Comparison of ENCODE assay signal across 8 mouse cellular contexts in the genomic region with DNA sequence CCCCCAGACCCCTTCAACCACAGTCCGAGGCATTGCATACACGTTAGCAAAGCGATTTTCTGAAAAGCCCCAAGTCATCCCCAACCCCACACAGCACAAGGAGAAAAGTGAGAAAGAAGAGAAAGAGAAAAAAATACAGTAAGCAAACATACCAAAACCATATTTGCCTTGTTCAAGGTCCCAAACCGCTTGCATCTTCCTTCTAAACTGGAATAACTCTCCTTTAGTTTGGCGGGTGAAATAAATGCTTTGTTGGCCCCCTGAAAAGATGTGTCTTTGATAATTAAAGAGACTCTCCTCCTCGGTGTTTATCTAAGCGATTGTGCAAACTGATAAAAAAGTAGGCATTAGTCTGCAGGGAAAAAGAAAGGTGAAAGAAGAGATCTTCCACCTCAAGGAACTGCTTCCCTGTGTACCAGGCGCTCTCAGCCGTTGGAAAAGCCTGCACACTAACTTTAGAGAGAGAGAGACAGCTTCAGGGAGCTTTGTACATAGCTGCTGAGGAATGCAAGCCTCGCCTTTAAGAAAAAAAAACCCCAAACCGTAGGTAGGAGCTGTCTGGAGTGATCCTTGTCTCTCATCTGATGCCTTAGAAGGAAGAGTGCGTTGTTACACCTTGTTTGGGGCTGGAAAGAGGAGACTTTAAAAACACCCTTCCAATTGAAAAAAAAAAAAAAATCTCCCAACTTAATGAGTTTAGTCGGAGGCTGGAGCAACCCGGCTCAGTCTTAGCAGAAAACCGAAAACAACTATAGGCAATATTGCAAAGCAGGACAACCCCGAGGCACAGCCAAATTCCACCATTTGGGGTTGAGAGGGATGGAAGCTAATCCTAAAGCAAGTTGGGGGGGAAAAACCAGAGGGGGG. TPM values are rescaled to one million over a fixed set of nuclear protein-coding genes. Genes with fewer than 3 reads are reported as not detected.
A peak's percentile ranks its signal among the peaks of the same experiment; 100 is the strongest.
DNase-seq lines count a peak whose midpoint lies in the region; ATAC-seq lines count a peak whose summit lies in the region.

Gene Nr2f2 (minus strand): TSS at position 795 of the 867 bp plus-strand sequence.

- peak within 1 kb of the TSS; percentile 88 for H3K9ac ChIP-seq in forebrain, embryonic 11.5 days (ENCODE audit: low read length)
- peak within 1 kb of the TSS; percentile 85 for H3K9ac ChIP-seq in midbrain, embryonic 13.5 days (replicated peaks)

- H3K36me3 ChIP-seq in forebrain, embryonic 11.5 days (ENCODE audit: control insufficient read depth, insufficient read depth, low read length) = no peaks in the 10 kb centered on the region
- H3K36me3 ChIP-seq in midbrain, embryonic 13.5 days = no peaks in the 10 kb centered on the region

- under 1% methylated on average over 16 of the region's 16 CpGs for WGBS in forebrain, embryonic 11.5 days
- under 1% methylated on average over 16 of the region's 16 CpGs for WGBS in midbrain, embryonic 13.5 days

- H3K27ac ChIP-seq in forebrain, embryonic 11.5 days (ENCODE audit: low read depth, low read length) = peak within 1 kb of the TSS; percentile 91
- peak within 1 kb of the TSS; percentile 94 for H3K27ac ChIP-seq in midbrain, embryonic 13.5 days

- ATAC-seq in forebrain, embryonic 11.5 days (replicated peaks; ENCODE audit: low FRiP score) = no peak
- ATAC-seq in midbrain, embryonic 13.5 days = no peak
- no peak for ATAC-seq in activated CD4-positive, CD25-positive, alpha-beta regulatory T cell, adult 4 months

- intact Hi-C loops in heart, postnatal 14 days (cut with DNase I) = loop anchor here (5.0 to 10.0 kb wide), 7 partner anchors 449 to 1779 kb away; no protein-coding TSS in a partner anchor

- H3K27me3 ChIP-seq in forebrain, embryonic 11.5 days (ENCODE audit: control insufficient read depth, insufficient read depth, low read length) = peaks cover 41% of the 10 kb centered on the region
- peaks cover 66% of the 10 kb centered on the region for H3K27me3 ChIP-seq in midbrain, embryonic 13.5 days

- peak within 1 kb of the TSS; percentile 79 for H3K4me3 ChIP-seq in forebrain, embryonic 11.5 days (ENCODE audit: low read depth, low read length)
- peak within 1 kb of the TSS; percentile 54 for H3K4me3 ChIP-seq in midbrain, embryonic 13.5 days (replicated peaks)

- DNase-seq in urinary bladder, postnatal 14 days (ENCODE audit: low spot score) = peak; percentile 39
- DNase-seq in urinary bladder, postnatal 4 days (ENCODE audit: low spot score in 2 of 2) = no peak
- DNase-seq in forebrain, embryonic 11.5 days (ENCODE audit: low spot score) = peak; percentile 56
- DNase-seq in heart, postnatal 14 days = no peak
- peak; percentile 53 to 71 for DNase-seq in kidney, postnatal 4 days
- no peak for DNase-seq in MN1 (ENCODE audit: low spot score)

- H3K4me2 ChIP-seq in forebrain, embryonic 11.5 days (ENCODE audit: low read depth, low read length, severe bottlenecking) = peak within 1 kb of the TSS; percentile 59
- peak within 1 kb of the TSS; percentile 59 for H3K4me2 ChIP-seq in midbrain, embryonic 13.5 days (replicated peaks)

- H3K9me3 ChIP-seq in forebrain, embryonic 11.5 days (ENCODE audit: control insufficient read depth, low read length) = no peaks in the 10 kb centered on the region
- H3K9me3 ChIP-seq in midbrain, embryonic 13.5 days = no peaks in the 10 kb centered on the region

- H3K4me1 ChIP-seq in forebrain, embryonic 11.5 days (replicated peaks; ENCODE audit: control insufficient read depth, insufficient read depth, low read length) = peaks cover 4% of the 10 kb centered on the region; the same call in 1 of the 2 replicates
- H3K4me1 ChIP-seq in midbrain, embryonic 13.5 days (replicated peaks) = peaks cover 24% of the 10 kb centered on the region

RNA-seq across cellular contexts. Expression of gene Nr2f2, which starts in this region (rescaled TPM):
- 124 and 137 TPM in 2 replicates for polyA plus RNA-seq in forebrain, embryonic 11.5 days (2014; fragmentation: Nextera tagmentation; extraction: Ambion mirVana)
- 10 to 100 TPM; 24.8 to 26.9 TPM for total RNA-seq in heart, postnatal 14 days (2021)
- polyA plus RNA-seq in midbrain, embryonic 13.5 days (2015; fragmentation: Nextera tagmentation; extraction: Ambion mirVana) = 132 and 143 TPM in 2 replicates
- polyA plus RNA-seq in activated CD4-positive, CD25-positive, alpha-beta regulatory T cell, adult 4 months (2017; shearing (Covaris generic)) = not detected

Comparison
In these comparisons a context has a peak if more than half of its experiments do, and no peak if none do; other contexts are left out.
1. RNA of gene Nr2f2 (polyA plus RNA-seq): 132 to 143 TPM in midbrain, embryonic 13.5 days and 124 to 137 TPM in forebrain, embryonic 11.5 days; not detected in activated CD4-positive, CD25-positive, alpha-beta regulatory T cell, adult 4 months; every median in the first group is over 100 times any median in the second.
2. DNase-seq: peak in urinary bladder, postnatal 14 days (single experiment), forebrain, embryonic 11.5 days (single experiment) and kidney, postnatal 4 days (2 of 2); none in urinary bladder, postnatal 4 days (0 of 2), heart, postnatal 14 days (0 of 2) and MN1 (single experiment).